Mouse (Mus musculus): ENCODE data around the gene Crnkl1.

Gene Crnkl1

GRCm38 (mm10) chr2:145934339-145935231, at the start of gene Crnkl1, which contains the start of gene Cfap61:
TSS of gene Crnkl1 (minus strand) at chr2:145935014.
TSS of gene Cfap61 (plus strand) at chr2:145934784.
- peak; percentile 58 for DNase-seq (ENCODE audit: low spot score)

GRCm38 (mm10) chr2:145982317-145983045, 47.7 kb upstream of the Crnkl1 start:
- DNase-seq (ENCODE audit: low spot score): no peak

GRCm38 (mm10) chr2:145981699-145982112, 46.9 kb upstream of the Crnkl1 start:
- no peak for DNase-seq (ENCODE audit: low spot score)

GRCm38 (mm10) chr2:145980881-145981280, 46.1 kb upstream of the Crnkl1 start:
- no peak for DNase-seq (ENCODE audit: low spot score)

GRCm38 (mm10) chr2:145979616-145980015, 44.8 kb upstream of the Crnkl1 start:
- no peak for DNase-seq (ENCODE audit: low spot score)

- DNase-seq (ENCODE audit: low spot score): no peak
Measured at GRCm38 (mm10) chr2:145972571-145972970, 37.8 kb upstream of the Crnkl1 start.

GRCm38 (mm10) chr2:145971237-145972010, 36.6 kb upstream of the Crnkl1 start:
- no peak for DNase-seq (ENCODE audit: low spot score)

GRCm38 (mm10) chr2:145970751-145971150, 35.9 kb upstream of the Crnkl1 start:
- no peak for DNase-seq (ENCODE audit: low spot score)

GRCm38 (mm10) chr2:145961861-145962260, 27.0 kb upstream of the Crnkl1 start:
- DNase-seq (ENCODE audit: low spot score): no peak

GRCm38 (mm10) chr2:145958551-145958950, 23.7 kb upstream of the Crnkl1 start:
- no peak for DNase-seq (ENCODE audit: low spot score)

- DNase-seq (ENCODE audit: low spot score): no peak
Measured at GRCm38 (mm10) chr2:145958097-145958496, 23.3 kb upstream of the Crnkl1 start.

GRCm38 (mm10) chr2:145957450-145957849, 22.6 kb upstream of the Crnkl1 start:
- DNase-seq (ENCODE audit: low spot score): no peak

- DNase-seq (ENCODE audit: low spot score): no peak
Measured at GRCm38 (mm10) chr2:145956318-145956717, 21.5 kb upstream of the Crnkl1 start.

- DNase-seq (ENCODE audit: low spot score): no peak
Measured at GRCm38 (mm10) chr2:145955844-145956243, 21.0 kb upstream of the Crnkl1 start.

- DNase-seq (ENCODE audit: low spot score): no peak
Measured at GRCm38 (mm10) chr2:145952726-145953125, 17.9 kb upstream of the Crnkl1 start.

- DNase-seq (ENCODE audit: low spot score): no peak
Measured at GRCm38 (mm10) chr2:145950239-145950638, 15.4 kb upstream of the Crnkl1 start.

GRCm38 (mm10) chr2:145949475-145950068, 14.8 kb upstream of the Crnkl1 start:
- no peak for DNase-seq (ENCODE audit: low spot score)

- no peak for DNase-seq (ENCODE audit: low spot score)
Measured at GRCm38 (mm10) chr2:145948402-145948954, 13.7 kb upstream of the Crnkl1 start.

- no peak for DNase-seq (ENCODE audit: low spot score)
Measured at GRCm38 (mm10) chr2:145944286-145944685, 9.5 kb upstream of the Crnkl1 start.

- DNase-seq (ENCODE audit: low spot score): no peak
Measured at GRCm38 (mm10) chr2:145941403-145941802, 6.6 kb upstream of the Crnkl1 start.

- DNase-seq (ENCODE audit: low spot score): no peak
Measured at GRCm38 (mm10) chr2:145936975-145937374, 2.2 kb upstream of the Crnkl1 start.
